Mouse (Mus musculus): ENCODE data around the gene Lama2.

DNA sequence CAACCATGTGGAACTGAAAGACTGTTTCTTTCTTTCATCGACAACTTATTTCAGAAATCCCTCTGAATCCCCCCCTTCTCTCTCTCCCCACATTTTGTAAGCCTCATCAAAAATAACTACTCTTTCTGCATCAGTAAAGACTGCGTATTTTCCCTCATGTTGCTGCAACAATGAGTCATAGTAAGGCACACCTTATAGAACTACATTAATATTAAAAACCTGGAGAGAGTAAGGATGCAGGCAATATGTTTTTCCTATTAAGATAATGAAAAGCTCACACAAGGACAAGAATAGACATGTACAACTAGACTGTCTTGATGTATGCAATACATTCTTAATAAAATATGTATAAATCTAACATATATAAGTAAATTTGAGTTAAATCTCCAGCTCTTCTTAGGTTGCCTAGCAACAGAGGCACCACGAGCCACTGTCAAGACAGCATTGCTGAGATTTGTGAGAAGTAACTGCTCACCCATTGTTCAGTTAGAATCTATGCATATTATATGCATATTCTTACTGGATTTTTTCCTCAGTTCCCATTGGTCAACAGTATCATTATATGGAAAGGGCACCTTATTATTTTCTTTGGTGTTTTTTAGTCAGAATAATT, 110.6 kb downstream of the Lama2 start:
- TF ChIP-seq CTCF (IDR thresholded peaks at IDR 0.05; ENCODE audit: borderline replicate concordance, control insufficient read depth, extremely low read depth, insufficient read depth, low read length, poor library complexity) (no peak), POLR2A (IDR thresholded peaks at IDR 0.05; ENCODE audit: control insufficient read depth, extremely low read depth, insufficient read depth, low read length, poor library complexity) (no peak)
